Mouse (Mus musculus) adrenal gland, postnatal 14 days (tissue): Measurements from ENCODE around the gene Map3k11. TPM values are rescaled to one million over a fixed set of nuclear protein-coding genes. Genes with fewer than 3 reads are reported as not detected.

Source experiments
- DNase-seq: peaks from one replicate; pipeline ENCODE4 v3.0.0; 2021; ENCODE audit warnings: mixed read lengths
- long read RNA-seq, 2 experiments: library from polyadenylated mRNA; stranded (forward); transcript quantifications; one replicate each; pipeline ENCODE4 v2.0.0; 2021
- total RNA-seq: library from RNA; stranded (reverse); gene quantifications from 2 replicates; pipeline ENCODE4 v1.2.3, GENCODE M21; 2021

Map3k11 gene
- 50.4 and 51.2 TPM in 2 replicates for total RNA-seq
- long read RNA-seq, experiment 1, partial matches to known transcripts = 64 of 72 reads
- long read RNA-seq, experiment 1, other reads (novel, unspliced or antisense) = 7 of 72 reads
- long read RNA-seq, experiment 2, partial matches to known transcripts = 44 of 51 reads
- long read RNA-seq, experiment 2, other reads (novel, unspliced or antisense) = 4 of 51 reads

DNA sequence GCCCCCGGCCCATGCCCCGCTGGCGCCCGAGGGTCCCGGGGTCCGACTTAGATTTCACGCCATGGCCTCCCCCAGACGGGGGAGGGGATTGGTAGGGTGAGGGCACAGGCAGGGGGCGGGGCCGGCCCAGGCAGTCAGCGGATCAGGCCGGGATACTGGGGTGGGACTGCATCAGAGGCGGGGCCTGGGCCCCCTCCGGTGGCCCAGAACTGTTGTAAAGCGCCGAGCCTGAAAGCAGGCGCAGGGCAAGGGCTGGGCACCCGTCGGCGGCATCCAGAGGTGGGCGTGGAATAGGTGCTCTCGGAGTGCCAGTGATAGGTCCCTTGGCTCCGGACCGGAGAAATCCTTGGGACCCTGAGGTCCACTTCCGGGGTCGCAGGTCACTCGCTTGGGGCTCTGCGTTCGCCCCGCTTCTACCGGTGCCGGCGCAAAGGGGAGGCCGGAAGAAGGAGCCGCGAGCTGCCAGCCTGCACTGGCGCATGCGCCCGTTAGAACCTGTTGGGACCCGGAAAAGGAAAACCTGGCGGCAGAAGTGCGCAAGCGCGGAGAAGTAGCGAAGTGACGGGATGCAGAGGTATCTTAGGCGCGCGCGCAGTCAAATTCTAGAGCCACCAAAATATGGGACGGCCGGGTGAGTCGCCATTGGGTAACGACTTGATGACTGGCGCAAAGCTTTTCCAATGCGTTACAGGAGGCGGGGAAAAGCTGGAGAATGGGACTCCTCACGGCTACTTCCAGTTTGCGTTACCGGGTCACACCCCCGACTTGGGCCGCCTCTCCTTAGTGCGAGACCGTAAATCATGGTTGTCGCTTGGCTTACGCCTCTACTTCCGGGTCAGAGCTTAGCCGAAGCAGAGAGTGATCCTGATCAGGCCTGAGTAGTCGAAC is at the start of gene Map3k11, which contains the start of gene Pcnx3:
Gene Map3k11, plus strand, starts transcription at position 543 of the 888 bp plus-strand sequence.
Gene Pcnx3, minus strand, starts transcription at position 709 of the 888 bp plus-strand sequence.
- peak; percentile 98 for DNase-seq

DNA sequence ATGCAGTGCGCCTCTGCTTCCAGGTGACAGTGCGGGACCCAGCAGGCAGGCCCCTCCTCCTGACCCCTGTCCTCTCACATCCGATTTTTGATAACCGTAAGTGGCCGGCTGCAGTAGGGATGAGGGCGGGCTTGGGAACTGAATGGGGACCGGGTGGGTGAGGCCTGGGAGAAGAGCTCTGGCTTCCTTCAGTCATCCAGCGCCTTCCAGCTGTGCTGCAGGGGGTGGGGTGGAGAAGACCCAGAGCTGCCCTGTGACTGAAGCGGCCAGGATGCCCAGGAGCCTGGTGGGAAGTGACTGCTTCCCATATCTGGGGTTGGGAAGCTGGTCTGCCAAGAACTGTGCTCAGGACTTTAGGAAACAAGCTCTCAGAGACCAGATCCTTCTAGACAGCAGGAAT is 48.2 kb upstream of the Map3k11 start:
- no peak for DNase-seq

GRCm38 (mm10) chr19:5641021-5641420 is 47.5 kb upstream of the Map3k11 start:
- no peak for DNase-seq

GRCm38 (mm10) chr19:5641641-5642040 is 46.9 kb upstream of the Map3k11 start:
- no peak for DNase-seq

DNA sequence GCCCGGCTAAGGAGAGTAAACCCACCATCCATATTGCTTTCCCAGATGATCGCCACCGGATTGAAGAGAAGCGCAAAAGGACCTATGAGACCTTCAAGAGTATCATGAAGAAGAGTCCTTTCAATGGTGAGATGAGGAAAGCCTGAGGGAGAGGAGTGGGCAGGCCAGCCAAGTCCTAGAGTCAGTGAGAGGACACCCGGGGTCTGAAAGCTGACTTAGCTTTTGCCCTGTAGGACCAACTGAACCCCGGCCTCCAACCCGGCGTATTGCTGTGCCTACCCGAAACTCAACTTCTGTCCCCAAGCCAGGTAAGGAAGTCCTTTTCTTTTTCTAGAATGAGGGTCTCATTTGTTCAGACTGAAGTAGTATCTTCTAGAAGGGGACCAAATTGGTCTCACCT is 43.3 kb upstream of the Map3k11 start:
- DNase-seq = no peak

DNA sequence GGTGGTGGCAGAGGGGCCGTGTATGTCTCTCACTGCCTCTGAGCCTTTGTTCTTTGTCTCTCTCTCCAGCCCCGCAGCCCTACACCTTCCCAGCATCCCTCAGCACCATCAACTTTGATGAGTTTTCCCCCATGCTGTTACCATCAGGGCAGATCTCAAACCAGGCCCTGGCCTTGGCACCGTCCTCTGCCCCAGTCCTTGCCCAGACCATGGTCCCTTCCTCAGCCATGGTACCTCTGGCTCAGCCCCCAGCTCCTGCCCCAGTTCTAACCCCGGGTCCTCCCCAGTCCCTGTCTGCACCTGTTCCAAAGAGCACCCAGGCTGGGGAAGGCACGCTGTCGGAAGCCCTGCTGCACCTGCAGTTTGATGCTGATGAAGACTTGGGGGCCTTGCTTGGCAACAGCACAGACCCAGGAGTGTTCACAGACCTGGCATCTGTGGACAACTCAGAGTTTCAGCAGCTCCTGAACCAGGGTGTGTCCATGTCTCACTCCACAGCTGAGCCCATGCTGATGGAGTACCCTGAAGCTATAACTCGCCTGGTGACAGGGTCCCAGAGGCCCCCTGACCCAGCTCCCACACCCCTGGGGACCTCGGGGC is 41.7 kb upstream of the Map3k11 start:
- DNase-seq = no peak

- DNase-seq = no peak
Observed at GRCm38 (mm10) chr19:5647791-5648190, 40.8 kb upstream of the Map3k11 start.

GRCm38 (mm10) chr19:5648401-5649297 is 39.9 kb upstream of the Map3k11 start:
- peak; percentile 91 for DNase-seq

GRCm38 (mm10) chr19:5649298-5649741 is 39.2 kb upstream of the Map3k11 start:
- DNase-seq = peak; percentile 60

GRCm38 (mm10) chr19:5651502-5652274 is 36.9 kb upstream of the Map3k11 start:
- DNase-seq = no peak

GRCm38 (mm10) chr19:5652570-5652969 is 36.0 kb upstream of the Map3k11 start:
- no peak for DNase-seq

DNA sequence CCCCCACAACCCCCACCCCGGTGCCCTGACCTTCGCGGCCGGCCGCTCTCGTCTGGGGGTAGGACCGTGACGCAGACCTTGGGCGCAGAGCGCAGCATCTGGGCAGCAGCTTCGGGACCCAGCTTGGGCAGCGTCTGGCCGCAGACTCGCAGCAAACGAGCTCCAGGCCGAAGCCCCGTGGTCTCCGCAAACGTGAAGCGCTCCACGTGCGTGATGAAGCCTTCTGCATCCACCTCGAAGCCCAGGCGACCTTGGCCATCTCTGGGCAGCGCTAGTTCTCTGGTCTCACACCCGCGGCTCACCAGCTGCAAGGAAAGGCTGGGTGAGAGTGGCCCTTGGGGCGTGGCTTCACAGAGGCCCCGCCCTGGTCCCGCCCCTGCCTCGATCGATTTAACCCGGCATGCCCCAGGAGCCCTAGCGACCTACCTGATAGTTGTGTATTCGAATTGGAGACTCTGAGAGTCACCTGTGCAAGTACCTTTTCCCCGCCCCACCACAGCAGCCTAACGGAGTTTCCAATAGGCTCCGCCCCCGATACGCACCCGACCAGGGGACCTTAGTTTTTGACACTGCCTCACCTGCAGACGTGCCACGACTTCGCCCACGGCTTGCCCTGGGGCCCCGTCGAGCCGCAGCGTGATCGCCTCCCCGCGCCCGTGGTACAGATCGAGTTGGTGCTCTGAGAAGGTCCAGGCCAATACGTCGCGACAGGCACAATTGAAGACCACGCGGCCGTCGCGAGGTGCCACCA is 34.4 kb upstream of the Map3k11 start:
- peak; percentile 57 for DNase-seq

GRCm38 (mm10) chr19:5654720-5655298 is 33.7 kb upstream of the Map3k11 start:
- DNase-seq = no peak

GRCm38 (mm10) chr19:5660942-5661751 is 27.4 kb upstream of the Map3k11 start:
- peak; percentile 59 for DNase-seq

GRCm38 (mm10) chr19:5662310-5662709 is 26.2 kb upstream of the Map3k11 start:
- no peak for DNase-seq

- DNase-seq = peak; percentile 97
Observed at GRCm38 (mm10) chr19:5662981-5663913, 25.3 kb upstream of the Map3k11 start, which contains the start of gene Sipa1. TSS of gene Sipa1 (minus strand) at chr19:5663707.

GRCm38 (mm10) chr19:5664669-5665257 is 23.8 kb upstream of the Map3k11 start:
- no peak for DNase-seq
